Mouse (Mus musculus) embryonic facial prominence, embryonic 12.5 days (tissue): ENCODE data around the gene Svop. TPM values are rescaled to one million over a fixed set of nuclear protein-coding genes. Genes with fewer than 3 reads are reported as not detected.

ENCODE experiments used
- ATAC-seq: fragments of 200-750 bp; cut with Nextera tagmentation; 2 replicates; pipeline ENCODE4 v1.8.0; 2017; ENCODE audit not compliant: insufficient number of reproducible peaks, insufficient read depth, low FRiP score, low TSS enrichment
- H3K27ac ChIP-seq: fragments of 300-500 bp; sonication (generic); 2 replicates; pipeline ENCODE4 v1.5.1; 2016; ENCODE audit warnings: mild to moderate bottlenecking
- H3K27me3 ChIP-seq: fragments of 300-500 bp; sonication (generic); 2 replicates; pipeline ENCODE4 v1.6.1; 2016; ENCODE audit warnings: mild to moderate bottlenecking, moderate library complexity
- H3K36me3 ChIP-seq: fragments of 300-500 bp; sonication (generic); 2 replicates; pipeline ENCODE4 v1.6.1; 2016; ENCODE audit warnings: mild to moderate bottlenecking
- H3K4me1 ChIP-seq: fragments of 300-500 bp; sonication (generic); 2 replicates; pipeline ENCODE4 v1.6.1; 2016
- H3K4me2 ChIP-seq: fragments of 300-500 bp; sonication (generic); replicated peaks from 2 replicates; pipeline ENCODE4 v1.6.1; 2016; ENCODE audit warnings: mild to moderate bottlenecking, moderate library complexity
- H3K4me3 ChIP-seq: fragments of 300-500 bp; sonication (generic); 2 replicates; pipeline ENCODE4 v1.5.1; 2016; ENCODE audit warnings: mild to moderate bottlenecking
- H3K9ac ChIP-seq: fragments of 300-500 bp; sonication (generic); 2 replicates; pipeline ENCODE4 v1.6.1; 2016; ENCODE audit warnings: mild to moderate bottlenecking, moderate library complexity
- H3K9me3 ChIP-seq: fragments of 300-500 bp; sonication (generic); 2 replicates; pipeline ENCODE4 v1.6.1; 2016; ENCODE audit warnings: mild to moderate bottlenecking, moderate library complexity
- WGBS: fragments of 180-500 bp; shearing (Covaris S2); methylation state at CpG from one replicate; pipeline ENCODE4 v1.1.7; 2016; 5-methylcytosine and 5-hydroxymethylcytosine counted together
- polyA plus RNA-seq: library from polyadenylated mRNA; unstranded; fragments of >200 nt; fragmentation: Nextera tagmentation; extraction: Ambion mirVana; gene quantifications from 2 replicates; pipeline ENCODE4 v1.2.1, GENCODE M21; 2016

The Svop gene
- polyA plus RNA-seq, 1 experiment from 2014 or later, result 3.3 TPM

DNA sequence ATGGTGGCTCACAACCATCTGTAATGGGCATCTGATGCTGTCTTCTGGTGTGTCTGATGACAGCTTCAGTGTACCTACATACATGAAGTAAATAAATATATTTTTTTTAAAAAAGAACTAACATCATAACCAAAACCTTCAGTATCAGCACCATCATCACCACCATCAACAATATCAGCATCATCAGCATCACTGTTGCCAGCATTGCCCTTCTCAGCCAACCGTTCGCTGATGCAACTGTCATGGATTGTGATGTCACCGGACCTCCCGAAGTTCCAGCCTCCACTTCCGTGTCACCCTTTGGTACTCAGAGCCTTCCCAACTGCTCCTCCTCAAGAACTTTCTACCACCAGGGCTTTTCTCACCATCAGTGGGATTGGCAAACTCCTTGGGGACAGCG is 26.2 kb downstream of the Svop start, which contains the start of gene Usp30:
Usp30 (plus strand) TSS at position 301 of the 400 bp plus-strand sequence.
- no peak for ATAC-seq
- no peak within 1 kb of the TSS for H3K4me3 ChIP-seq
- H3K4me1 ChIP-seq, result no peaks in the 10 kb centered on the region
- no peak within 1 kb of the TSS for H3K9ac ChIP-seq
- no peaks in the 10 kb centered on the region for H3K36me3 ChIP-seq
- no peaks in the 10 kb centered on the region for H3K9me3 ChIP-seq
- no peak within 1 kb of the TSS for H3K27ac ChIP-seq
- H3K27me3 ChIP-seq, result no peaks in the 10 kb centered on the region
- no peak within 1 kb of the TSS for H3K4me2 ChIP-seq
- WGBS, result 90% methylated on average over 6 of the region's 6 CpGs

DNA sequence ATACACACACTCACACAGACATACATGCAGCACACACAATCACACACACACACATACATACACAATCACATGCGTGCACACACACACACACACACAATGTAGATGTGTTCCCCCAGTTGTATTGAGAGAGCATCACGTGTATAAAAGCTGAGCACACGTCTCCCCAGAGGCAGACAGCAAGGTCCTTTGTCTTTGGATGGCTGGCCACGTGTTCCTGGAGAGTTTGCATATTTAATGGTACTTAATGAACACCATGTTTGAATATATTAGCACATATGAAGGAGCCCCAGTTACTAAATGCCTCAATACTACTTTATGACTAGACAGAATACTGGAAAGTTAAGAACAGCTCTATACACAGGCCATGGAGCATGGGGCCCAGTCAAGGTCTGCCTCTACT is 27.4 kb downstream of the Svop start:
- WGBS, result 82% methylated on average over 4 of the region's 4 CpGs

DNA sequence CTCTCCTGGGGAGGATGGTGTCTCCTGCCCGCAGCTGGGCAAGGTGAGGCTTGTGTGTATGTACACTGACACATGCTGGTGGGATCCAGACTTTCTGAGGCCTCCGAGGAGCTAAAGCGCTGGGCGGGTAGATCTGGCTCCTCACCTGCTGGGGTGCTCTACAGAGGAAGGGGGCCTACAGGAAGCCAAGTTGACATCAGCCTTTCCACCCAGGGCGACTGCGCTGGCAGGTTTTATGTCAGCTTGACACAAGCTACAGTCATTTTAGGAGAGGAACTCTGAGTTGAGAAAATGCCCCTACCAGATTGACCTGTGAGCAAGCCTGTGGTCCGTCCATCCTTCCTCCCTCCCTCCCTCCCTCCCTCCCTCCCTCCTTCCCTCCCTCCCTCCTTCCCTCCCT is 29.7 kb downstream of the Svop start:
- Histone ChIP-seq H3K4me3 (no peak overlapping the region), H3K4me2 (no peak overlapping the region), H3K36me3 (no peaks in the 10 kb centered on the region), H3K4me1 (no peaks in the 10 kb centered on the region), H3K9ac (no peak overlapping the region), H3K27ac (no peak overlapping the region), H3K9me3 (no peaks in the 10 kb centered on the region), H3K27me3 (no peaks in the 10 kb centered on the region)
- ATAC-seq, result no peak
- WGBS, result 52% methylated on average over 7 of the region's 7 CpGs

More for the DNA sequence above, 27.4 kb downstream of the Svop start:
- ATAC-seq, result no peak
- H3K27ac ChIP-seq, result no peak overlapping the region
- no peaks in the 10 kb centered on the region for H3K27me3 ChIP-seq
- no peak overlapping the region for H3K4me3 ChIP-seq
- no peaks in the 10 kb centered on the region for H3K36me3 ChIP-seq
- no peaks in the 10 kb centered on the region for H3K9me3 ChIP-seq
- no peak overlapping the region for H3K9ac ChIP-seq
- H3K4me1 ChIP-seq, result no peaks in the 10 kb centered on the region
- no peak overlapping the region for H3K4me2 ChIP-seq

DNA sequence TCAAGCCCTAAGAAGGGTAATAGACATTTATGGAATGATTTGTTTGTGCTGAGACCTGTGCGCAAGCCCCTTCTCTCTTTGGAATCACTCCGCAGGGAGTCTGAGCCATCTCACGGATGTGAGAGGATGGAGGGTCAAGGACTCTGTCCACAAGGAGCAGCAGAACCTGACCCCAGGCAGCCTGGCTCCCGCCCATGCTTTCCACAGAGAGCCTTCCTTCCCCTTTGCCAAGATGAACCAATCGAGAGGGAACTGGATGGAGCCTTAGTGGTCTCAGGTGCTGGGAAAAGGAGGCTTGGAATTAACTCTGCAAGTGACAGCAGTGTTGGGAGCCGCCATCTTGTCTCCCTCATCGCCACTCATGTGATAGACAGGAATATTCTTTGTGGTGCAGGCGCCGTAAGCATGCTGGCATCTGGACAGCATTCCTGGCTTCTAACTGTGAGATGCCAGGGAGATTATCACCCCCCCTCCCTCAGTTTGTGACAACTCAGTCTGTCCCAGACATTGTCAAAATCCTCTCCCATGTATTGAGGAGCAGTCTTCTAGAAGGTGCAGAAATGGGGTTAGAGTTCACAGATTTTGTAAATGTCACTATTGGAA is 34.1 kb downstream of the Svop start:
- Histone ChIP-seq H3K4me3 (no peak overlapping the region), H3K27me3 (no peaks in the 10 kb centered on the region), H3K4me1 (peaks cover under 1% of the 10 kb centered on the region; the same call in 1 of the 2 replicates), H3K9ac (no peak overlapping the region), H3K36me3 (no peaks in the 10 kb centered on the region), H3K9me3 (no peaks in the 10 kb centered on the region), H3K27ac (no peak overlapping the region), H3K4me2 (no peak overlapping the region)
- no peak for ATAC-seq
- 82% methylated on average over 9 of the region's 9 CpGs for WGBS

DNA sequence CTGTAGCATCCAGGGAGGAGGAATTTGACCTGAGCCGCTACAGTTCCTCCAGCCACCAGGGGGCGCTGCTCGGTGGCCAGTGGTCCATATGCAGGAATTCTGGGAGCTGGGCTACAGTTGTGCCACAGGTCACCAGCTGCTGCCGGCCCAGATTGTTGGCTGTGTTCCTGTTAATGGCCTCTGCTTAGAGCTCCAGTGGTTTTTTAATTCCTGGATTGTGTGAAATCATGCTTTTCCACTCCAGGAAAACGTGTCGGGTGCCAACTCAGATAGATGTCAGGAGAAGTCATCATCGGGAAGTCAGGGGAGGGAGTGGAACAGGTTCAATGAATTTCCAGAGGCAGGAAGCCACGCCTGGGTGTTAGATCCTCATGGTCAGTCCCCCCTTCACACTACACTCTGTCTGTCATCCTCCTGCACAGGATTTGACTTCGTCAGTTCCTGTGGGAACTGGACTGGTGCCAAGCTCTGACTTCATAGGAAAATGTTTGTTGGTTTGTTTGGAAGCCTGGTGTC is 39.1 kb downstream of the Svop start:
- Histone ChIP-seq H3K4me1 (peaks cover 5% of the 10 kb centered on the region; the same call in 1 of the 2 replicates), H3K9me3 (no peaks in the 10 kb centered on the region), H3K36me3 (no peaks in the 10 kb centered on the region), H3K27ac (no peak overlapping the region), H3K9ac (no peak overlapping the region), H3K4me2 (no peak overlapping the region), H3K27me3 (no peaks in the 10 kb centered on the region), H3K4me3 (no peak overlapping the region)
- 37% methylated on average over 9 of the region's 9 CpGs for WGBS
- ATAC-seq, result no peak

DNA sequence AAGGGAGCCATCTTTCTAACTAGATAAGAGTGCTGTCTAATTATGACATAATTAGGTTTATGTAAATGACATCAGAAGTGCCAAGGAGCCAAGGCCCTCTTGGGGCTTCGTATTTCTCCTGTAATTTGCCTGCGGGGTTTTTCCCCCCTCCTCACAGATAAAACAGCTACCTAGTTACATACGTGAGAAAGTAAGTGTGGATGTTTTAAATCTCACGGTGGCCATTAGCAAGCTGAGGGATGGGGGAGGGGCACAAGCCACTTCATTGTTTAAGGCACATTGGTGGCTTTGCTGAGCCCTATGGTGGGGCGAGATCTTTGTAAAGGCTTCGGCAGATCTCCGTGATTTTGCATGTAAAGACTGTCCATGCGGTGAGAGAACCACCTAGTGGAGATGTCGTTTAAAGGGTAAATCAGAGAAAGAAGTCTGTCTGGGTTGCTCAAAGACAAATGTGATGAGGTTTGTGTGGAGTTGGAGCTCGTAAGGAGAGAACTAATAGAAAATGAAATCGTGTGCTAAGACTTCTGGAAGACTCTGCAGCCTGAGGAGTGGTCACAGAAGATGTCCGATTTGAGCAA is 42.5 kb downstream of the Svop start:
- H3K36me3 ChIP-seq, result no peaks in the 10 kb centered on the region
- no peak overlapping the region for H3K4me3 ChIP-seq
- H3K27me3 ChIP-seq, result no peaks in the 10 kb centered on the region
- no peak overlapping the region for H3K4me2 ChIP-seq
- no peaks in the 10 kb centered on the region for H3K9me3 ChIP-seq
- H3K27ac ChIP-seq, result no peak overlapping the region
- ATAC-seq, result no peak
- H3K4me1 ChIP-seq, result peaks cover 5% of the 10 kb centered on the region; the same call in 1 of the 2 replicates
- no peak overlapping the region for H3K9ac ChIP-seq
- WGBS, result 62% methylated on average over 12 of the region's 12 CpGs

DNA sequence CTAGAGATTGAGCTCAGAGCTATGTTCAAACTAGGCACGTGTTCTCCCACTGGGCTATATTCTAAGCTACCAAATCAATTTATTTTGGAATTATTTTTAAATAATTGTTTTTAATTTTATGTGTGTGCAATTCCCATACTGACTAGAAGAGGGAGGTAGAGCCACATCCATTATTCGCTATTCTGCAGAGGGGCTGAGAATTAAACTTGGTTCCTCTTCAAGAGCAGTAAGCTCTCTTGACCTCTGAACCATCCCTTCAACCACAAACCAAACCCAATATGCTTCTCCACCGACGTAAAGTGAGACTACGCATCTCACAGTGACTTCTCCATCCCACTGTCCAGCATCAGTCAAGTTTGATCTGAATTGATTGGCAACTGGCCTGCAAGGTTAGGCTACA is 44.2 kb downstream of the Svop start:
- H3K4me3 ChIP-seq, result no peak overlapping the region
- no peak for ATAC-seq
- no peaks in the 10 kb centered on the region for H3K36me3 ChIP-seq
- WGBS, result 78% methylated on average over 5 of the region's 5 CpGs
- H3K27ac ChIP-seq, result no peak overlapping the region
- H3K9me3 ChIP-seq, result no peaks in the 10 kb centered on the region
- H3K9ac ChIP-seq, result no peak overlapping the region
- no peak overlapping the region for H3K4me2 ChIP-seq
- no peaks in the 10 kb centered on the region for H3K27me3 ChIP-seq
- H3K4me1 ChIP-seq, result peaks cover 4% of the 10 kb centered on the region; the same call in 1 of the 2 replicates

DNA sequence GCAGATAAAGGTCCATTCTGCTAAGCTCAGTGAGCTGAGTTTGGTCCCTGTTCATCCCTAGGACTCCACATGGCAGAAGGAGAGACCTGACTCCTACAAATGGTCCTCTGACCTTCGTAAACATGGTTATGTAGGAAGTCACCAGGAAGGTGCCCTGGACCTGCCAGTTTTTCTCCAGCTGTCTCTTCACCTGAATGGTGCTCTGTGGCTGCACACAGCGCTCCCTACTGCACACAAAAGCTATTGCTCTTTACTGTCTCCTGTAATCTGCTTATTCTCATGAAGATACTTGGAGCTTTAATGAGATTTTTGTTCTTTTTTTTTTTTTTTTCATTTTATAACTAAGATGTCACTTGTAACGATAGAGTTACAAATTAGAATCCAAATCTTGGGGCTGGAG is 44.8 kb downstream of the Svop start:
- no peak overlapping the region for H3K4me3 ChIP-seq
- H3K9me3 ChIP-seq, result no peaks in the 10 kb centered on the region
- H3K27me3 ChIP-seq, result no peaks in the 10 kb centered on the region
- H3K4me2 ChIP-seq, result no peak overlapping the region
- no peak overlapping the region for H3K9ac ChIP-seq
- peaks cover under 1% of the 10 kb centered on the region; the same call in 1 of the 2 replicates for H3K4me1 ChIP-seq
- whole genome bisulfite sequencing, result 61% methylated on average over 3 of the region's 3 CpGs
- ATAC-seq, result no peak
- H3K27ac ChIP-seq, result no peak overlapping the region
- no peaks in the 10 kb centered on the region for H3K36me3 ChIP-seq

DNA sequence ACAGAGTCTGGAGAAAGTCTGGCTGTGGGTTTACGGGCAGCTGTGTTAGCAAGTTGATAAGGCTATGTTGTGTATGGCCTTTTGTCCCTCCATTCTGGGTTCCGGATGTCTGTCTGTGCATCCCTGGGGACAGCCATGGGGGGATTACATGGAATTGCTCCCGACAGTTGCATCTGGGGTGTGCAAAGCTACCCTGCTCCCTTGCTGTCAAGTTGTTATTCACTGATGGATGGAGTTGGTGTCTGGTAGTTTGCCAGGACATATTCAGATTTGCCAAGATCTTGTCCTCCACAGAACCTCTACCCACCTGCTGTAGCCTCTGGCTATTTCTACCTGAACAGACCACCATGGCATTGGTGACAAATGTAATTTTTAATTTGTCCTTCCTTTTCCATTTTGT is 45.2 kb downstream of the Svop start:
- no peaks in the 10 kb centered on the region for H3K9me3 ChIP-seq
- no peak overlapping the region for H3K27ac ChIP-seq
- H3K4me2 ChIP-seq, result no peak overlapping the region
- WGBS, result 80% methylated on average over 3 of the region's 3 CpGs
- no peaks in the 10 kb centered on the region for H3K36me3 ChIP-seq
- H3K27me3 ChIP-seq, result no peaks in the 10 kb centered on the region
- ATAC-seq, result no peak
- H3K9ac ChIP-seq, result no peak overlapping the region
- H3K4me3 ChIP-seq, result no peak overlapping the region
- peaks cover 4% of the 10 kb centered on the region; the same call in 1 of the 2 replicates for H3K4me1 ChIP-seq

DNA sequence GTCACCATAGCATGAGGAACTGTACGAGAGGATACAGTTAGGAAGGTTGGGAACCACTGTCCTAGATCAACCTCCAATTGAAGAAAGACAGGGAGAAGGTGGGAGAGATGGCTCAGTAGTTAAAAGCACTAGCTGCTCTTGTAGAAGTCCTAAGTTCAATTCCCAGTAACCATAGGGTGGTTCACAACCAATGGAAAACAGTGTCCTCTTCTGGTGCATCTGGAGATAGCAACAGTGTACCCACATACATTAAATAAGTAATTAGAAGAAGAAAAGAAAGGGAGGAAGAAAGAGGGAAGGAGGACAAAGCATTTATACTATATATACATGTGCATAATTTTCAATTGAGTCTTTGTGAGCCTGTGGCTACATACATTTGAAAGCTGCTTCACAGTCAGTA is 46.2 kb downstream of the Svop start:
- Histone ChIP-seq H3K9me3 (no peaks in the 10 kb centered on the region), H3K36me3 (no peaks in the 10 kb centered on the region), H3K27me3 (no peaks in the 10 kb centered on the region), H3K27ac (no peak overlapping the region), H3K4me1 (peaks cover 4% of the 10 kb centered on the region; the same call in 1 of the 2 replicates), H3K4me3 (no peak overlapping the region), H3K4me2 (no peak overlapping the region), H3K9ac (no peak overlapping the region)
- 67% methylated on average over 1 of the region's 1 CpGs for WGBS
- no peak for ATAC-seq

DNA sequence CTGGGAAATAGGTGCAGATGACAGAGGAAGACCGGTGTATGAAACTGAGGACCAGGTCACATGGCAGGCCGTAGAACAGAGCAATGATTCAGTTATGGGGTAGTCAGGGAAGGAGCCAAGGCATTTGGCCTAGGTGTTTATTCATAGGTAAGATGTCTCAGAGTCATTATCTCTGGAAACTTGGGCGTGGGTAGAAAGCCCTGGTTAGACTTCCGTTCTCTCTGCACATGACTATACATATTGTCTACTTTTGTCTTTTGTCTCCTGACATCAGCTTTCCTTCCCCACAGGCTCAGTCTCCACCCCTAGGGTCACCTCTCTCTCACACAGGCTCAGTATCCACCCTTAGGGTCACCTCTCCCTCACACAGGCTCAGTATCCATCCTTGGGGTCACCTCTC is 47.6 kb downstream of the Svop start:
- H3K4me3 ChIP-seq, result no peak overlapping the region
- H3K9ac ChIP-seq, result no peak overlapping the region
- no peaks in the 10 kb centered on the region for H3K9me3 ChIP-seq
- H3K4me1 ChIP-seq, result peaks cover 4% of the 10 kb centered on the region; the same call in 1 of the 2 replicates
- no peak overlapping the region for H3K4me2 ChIP-seq
- ATAC-seq, result no peak
- no peaks in the 10 kb centered on the region for H3K36me3 ChIP-seq
- H3K27ac ChIP-seq, result no peak overlapping the region
- no peaks in the 10 kb centered on the region for H3K27me3 ChIP-seq
- 76% methylated on average over 4 of the region's 4 CpGs for WGBS

DNA sequence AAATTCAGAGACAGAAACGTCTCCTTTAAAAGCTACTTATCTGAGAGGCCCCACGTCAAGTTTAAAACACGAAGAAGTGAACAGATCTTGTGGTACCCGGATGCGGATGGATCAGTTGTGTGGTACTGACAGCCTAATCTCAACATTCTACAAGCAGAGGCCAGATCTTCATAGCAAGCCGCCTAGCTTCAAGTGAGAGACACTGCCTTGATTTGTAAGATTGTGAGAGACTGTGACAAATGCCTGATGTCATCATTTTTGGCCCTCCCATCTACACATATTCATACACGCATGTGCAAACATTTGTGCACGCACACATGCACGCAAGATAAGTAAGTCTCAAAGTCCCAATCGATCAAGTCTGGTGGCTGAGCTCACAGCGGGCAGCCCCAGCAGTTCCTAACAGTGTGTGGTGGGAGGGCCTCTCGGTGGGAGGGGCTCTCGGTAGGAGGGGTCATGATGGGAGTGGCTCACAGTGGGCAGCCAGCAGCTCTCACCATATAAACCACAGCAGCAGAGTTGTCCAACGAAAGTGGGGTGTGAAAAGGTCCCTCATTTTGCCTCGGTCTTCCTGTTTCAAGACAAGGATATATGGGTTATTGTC is 49.9 kb downstream of the Svop start:
- ATAC-seq, result peak; percentile 56; the same call in 1 of the 2 replicates
- Histone ChIP-seq H3K4me2 (0 out of 2 replicates have a peak overlapping the region, but pooled peaks have one; percentile 18), H3K4me3 (no peak overlapping the region), H3K9ac (no peak overlapping the region), H3K27me3 (no peaks in the 10 kb centered on the region), H3K27ac (no peak overlapping the region), H3K4me1 (peaks cover 9% of the 10 kb centered on the region), H3K36me3 (no peaks in the 10 kb centered on the region), H3K9me3 (no peaks in the 10 kb centered on the region)
- 22% methylated on average over 15 of the region's 15 CpGs for WGBS
